Mouse (Mus musculus): ENCODE measurements around the gene Ccdc114. TPM values are rescaled to one million over a fixed set of nuclear protein-coding genes. Genes with fewer than 3 reads are reported as not detected.

Gene Ccdc114
- polyA plus RNA-seq, 1 experiment from 2014 or later = 8.4 TPM

- no peaks in the 10 kb centered on the region for H3K9me3 ChIP-seq (replicated peaks; ENCODE audit: low read length)
- H3K4me1 ChIP-seq (replicated peaks; ENCODE audit: insufficient read depth, low read length) = no peaks in the 10 kb centered on the region
- peak overlapping the region; percentile 36; the same call in 1 of the 2 replicates for H3K27ac ChIP-seq
- WGBS = 70% methylated on average over 12 of the region's 12 CpGs
- DNase-seq (ENCODE audit: low spot score) = no peak
- H3K4me3 ChIP-seq (replicated peaks; ENCODE audit: low read depth, low read length) = no peak overlapping the region
- H3K4me2 ChIP-seq (ENCODE audit: low read length) = no peak overlapping the region
- ATAC-seq (replicated peaks; ENCODE audit: low FRiP score, low read depth) = no peak
- no peaks in the 10 kb centered on the region for H3K36me3 ChIP-seq (ENCODE audit: insufficient read depth, low read length)
- no peaks in the 10 kb centered on the region for H3K27me3 ChIP-seq (ENCODE audit: insufficient read depth, low read length)
- H3K9ac ChIP-seq (ENCODE audit: low read depth, low read length) = no peak overlapping the region
- no peak for TF ChIP-seq CTCF (IDR thresholded peaks at IDR 0.05; ENCODE audit: low read depth)
Observed at GRCm38 (mm10) chr7:45902481-45903002, 21.3 kb upstream of the Ccdc114 start.

DNA sequence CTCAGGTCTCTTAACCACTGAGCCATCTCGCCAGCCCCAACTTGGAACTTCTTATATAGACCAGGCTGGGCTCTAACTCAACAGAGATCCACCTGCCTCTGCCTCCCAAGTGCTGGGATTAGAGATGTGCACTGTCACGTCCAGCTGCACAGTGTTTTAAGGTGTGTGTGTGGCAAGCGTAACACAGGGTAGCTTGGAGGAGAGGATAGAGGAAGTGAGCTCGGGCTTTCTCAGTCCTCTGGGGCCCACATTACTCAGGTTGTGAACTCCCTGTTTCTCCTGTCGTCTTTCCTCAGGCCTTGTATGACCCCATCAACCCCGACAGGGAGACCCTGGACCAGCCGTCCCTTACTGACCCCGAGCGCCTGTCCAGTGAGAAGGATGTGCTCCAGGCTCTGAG lies 17.2 kb upstream of the Ccdc114 start:
- WGBS = 83% methylated on average over 9 of the region's 9 CpGs
- TF ChIP-seq CTCF (IDR thresholded peaks at IDR 0.05; ENCODE audit: low read depth) = no peak
- H3K4me1 ChIP-seq (replicated peaks; ENCODE audit: insufficient read depth, low read length) = no peaks in the 10 kb centered on the region
- no peak overlapping the region for H3K4me3 ChIP-seq (replicated peaks; ENCODE audit: low read depth, low read length)
- H3K27me3 ChIP-seq (ENCODE audit: insufficient read depth, low read length) = no peaks in the 10 kb centered on the region
- DNase-seq (ENCODE audit: low spot score) = no peak
- no peak for ATAC-seq (replicated peaks; ENCODE audit: low FRiP score, low read depth)
- H3K27ac ChIP-seq = no peak overlapping the region
- H3K36me3 ChIP-seq (ENCODE audit: insufficient read depth, low read length) = no peaks in the 10 kb centered on the region; the same call in 1 of the 2 replicates
- H3K9ac ChIP-seq (ENCODE audit: low read depth, low read length) = no peak overlapping the region
- no peak overlapping the region for H3K4me2 ChIP-seq (ENCODE audit: low read length)
- H3K9me3 ChIP-seq (replicated peaks; ENCODE audit: low read length) = no peaks in the 10 kb centered on the region

GRCm38 (mm10) chr7:45908384-45908783 lies 15.5 kb upstream of the Ccdc114 start:
- no peak overlapping the region for H3K9ac ChIP-seq (ENCODE audit: low read depth, low read length)
- no peaks in the 10 kb centered on the region for H3K27me3 ChIP-seq (ENCODE audit: insufficient read depth, low read length)
- no peak overlapping the region for H3K27ac ChIP-seq
- no peaks in the 10 kb centered on the region for H3K4me1 ChIP-seq (replicated peaks; ENCODE audit: insufficient read depth, low read length)
- H3K4me2 ChIP-seq (ENCODE audit: low read length) = no peak overlapping the region
- ATAC-seq (replicated peaks; ENCODE audit: low FRiP score, low read depth) = no peak
- H3K4me3 ChIP-seq (replicated peaks; ENCODE audit: low read depth, low read length) = no peak overlapping the region
- no peak for TF ChIP-seq CTCF (IDR thresholded peaks at IDR 0.05; ENCODE audit: low read depth)
- no peaks in the 10 kb centered on the region for H3K9me3 ChIP-seq (replicated peaks; ENCODE audit: low read length)
- no peaks in the 10 kb centered on the region; the same call in 1 of the 2 replicates for H3K36me3 ChIP-seq (ENCODE audit: insufficient read depth, low read length)
- DNase-seq (ENCODE audit: low spot score) = no peak

DNA sequence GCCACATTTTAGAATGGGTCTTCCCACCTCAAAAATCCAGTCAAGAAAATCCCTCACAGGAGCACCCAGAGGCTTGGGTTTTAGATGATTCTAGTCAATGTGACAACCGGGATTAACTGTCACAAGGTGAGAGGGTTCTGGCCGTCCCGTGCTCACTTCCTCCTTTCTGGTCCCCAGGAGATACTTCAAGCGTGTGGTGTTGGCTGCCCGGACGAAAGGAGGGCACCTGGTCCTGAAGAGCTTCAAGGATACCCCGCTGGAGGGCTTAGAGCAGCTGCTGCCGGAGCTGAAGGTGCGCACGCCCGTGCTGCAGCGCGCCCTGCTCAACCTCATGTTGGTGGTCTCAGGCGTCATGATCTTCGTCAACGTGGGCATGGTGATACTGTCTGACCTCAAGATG lies 14.7 kb upstream of the Ccdc114 start:
- Histone ChIP-seq H3K27ac (no peak overlapping the region), H3K9me3 (replicated peaks; ENCODE audit: low read length) (no peaks in the 10 kb centered on the region), H3K27me3 (ENCODE audit: insufficient read depth, low read length) (no peaks in the 10 kb centered on the region), H3K4me2 (ENCODE audit: low read length) (no peak overlapping the region), H3K4me1 (replicated peaks; ENCODE audit: insufficient read depth, low read length) (no peaks in the 10 kb centered on the region), H3K9ac (ENCODE audit: low read depth, low read length) (no peak overlapping the region), H3K36me3 (ENCODE audit: insufficient read depth, low read length) (no peaks in the 10 kb centered on the region; the same call in 1 of the 2 replicates), H3K4me3 (replicated peaks; ENCODE audit: low read depth, low read length) (no peak overlapping the region)
- DNase-seq (ENCODE audit: low spot score) (no peak), ATAC-seq (replicated peaks; ENCODE audit: low FRiP score, low read depth) (no peak)
- 96% methylated on average over 16 of the region's 16 CpGs for WGBS
- TF ChIP-seq CTCF (IDR thresholded peaks at IDR 0.05; ENCODE audit: low read depth) = no peak

- 83% methylated on average over 6 of the region's 6 CpGs for WGBS
- H3K27ac ChIP-seq = no peak overlapping the region
Observed at GRCm38 (mm10) chr7:45914067-45914466, 9.8 kb upstream of the Ccdc114 start.

GRCm38 (mm10) chr7:45915011-45915410 lies 8.9 kb upstream of the Ccdc114 start:
- Histone ChIP-seq H3K9ac (ENCODE audit: low read depth, low read length) (no peak overlapping the region), H3K4me3 (replicated peaks; ENCODE audit: low read depth, low read length) (no peak overlapping the region), H3K27ac (no peak overlapping the region), H3K36me3 (ENCODE audit: insufficient read depth, low read length) (no peaks in the 10 kb centered on the region; the same call in 1 of the 2 replicates), H3K4me1 (replicated peaks; ENCODE audit: insufficient read depth, low read length) (peaks cover 30% of the 10 kb centered on the region), H3K4me2 (ENCODE audit: low read length) (no peak overlapping the region), H3K27me3 (ENCODE audit: insufficient read depth, low read length) (no peaks in the 10 kb centered on the region), H3K9me3 (replicated peaks; ENCODE audit: low read length) (no peaks in the 10 kb centered on the region)
- DNase-seq (ENCODE audit: low spot score) (no peak), ATAC-seq (replicated peaks; ENCODE audit: low FRiP score, low read depth) (no peak)
- WGBS = 81% methylated on average over 5 of the region's 5 CpGs
- no peak for TF ChIP-seq CTCF (IDR thresholded peaks at IDR 0.05; ENCODE audit: low read depth)

More at GRCm38 (mm10) chr7:45914067-45914466, 9.8 kb upstream of the Ccdc114 start:
- no peak overlapping the region for H3K9ac ChIP-seq (ENCODE audit: low read depth, low read length)
- no peak overlapping the region for H3K4me3 ChIP-seq (replicated peaks; ENCODE audit: low read depth, low read length)
- TF ChIP-seq CTCF (IDR thresholded peaks at IDR 0.05; ENCODE audit: low read depth) = no peak
- no peak for DNase-seq (ENCODE audit: low spot score)
- peaks cover 24% of the 10 kb centered on the region for H3K4me1 ChIP-seq (replicated peaks; ENCODE audit: insufficient read depth, low read length)
- ATAC-seq (replicated peaks; ENCODE audit: low FRiP score, low read depth) = no peak
- H3K4me2 ChIP-seq (ENCODE audit: low read length) = no peak overlapping the region
- H3K9me3 ChIP-seq (replicated peaks; ENCODE audit: low read length) = no peaks in the 10 kb centered on the region
- no peaks in the 10 kb centered on the region for H3K27me3 ChIP-seq (ENCODE audit: insufficient read depth, low read length)
- no peaks in the 10 kb centered on the region; the same call in 1 of the 2 replicates for H3K36me3 ChIP-seq (ENCODE audit: insufficient read depth, low read length)
